Mouse (Mus musculus) right cerebral cortex, adult 2 months (tissue): Measurements from ENCODE around the gene Cbx2.

Experiments used
- DNase-seq, 2 experiments: peaks; one replicate each; pipeline ENCODE4 v3.0.0; 2021 to 2022; ENCODE audit warnings: low spot score in 2 of 2

Cbx2 gene

DNA sequence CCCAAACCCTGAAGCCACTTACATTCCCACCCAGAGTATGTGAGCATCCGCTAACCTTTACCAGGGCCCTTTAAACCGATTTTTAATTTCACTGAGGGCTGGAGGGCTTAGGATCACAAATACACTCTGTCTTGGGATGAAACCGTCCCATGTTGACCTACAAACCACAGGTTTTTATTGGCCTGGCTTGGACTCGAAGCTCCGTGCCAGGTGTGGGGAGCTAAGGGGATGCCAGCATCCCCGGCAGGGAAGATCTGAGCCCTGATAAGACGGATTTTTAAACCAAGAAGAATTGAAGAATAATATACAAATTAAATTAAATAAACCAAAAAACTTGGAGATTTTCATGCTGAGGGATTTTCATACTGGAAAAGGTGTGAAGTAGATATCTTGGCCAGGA is 8.3 kb upstream of the Cbx2 start:
- DNase-seq = no peak

DNA sequence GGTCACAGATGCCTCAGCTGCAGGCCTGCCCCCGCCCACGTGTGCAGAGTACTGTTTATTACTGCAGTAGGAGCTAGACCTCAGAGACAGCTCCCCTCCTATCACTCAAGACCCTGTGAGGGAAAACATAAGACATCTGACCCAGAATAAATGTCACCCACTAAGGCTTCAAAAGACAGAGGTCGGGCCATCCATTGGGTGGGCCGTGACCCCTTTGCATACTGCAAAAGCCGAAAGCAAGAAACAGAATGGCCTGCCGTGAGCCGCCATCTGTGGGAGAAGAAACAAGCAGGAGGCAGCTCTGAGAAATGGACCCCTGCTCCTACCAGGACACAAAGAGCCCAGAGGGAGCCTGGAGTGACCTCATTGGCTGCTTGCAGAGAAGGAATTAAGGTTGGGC is 5.3 kb upstream of the Cbx2 start:
- DNase-seq = no peak

DNA sequence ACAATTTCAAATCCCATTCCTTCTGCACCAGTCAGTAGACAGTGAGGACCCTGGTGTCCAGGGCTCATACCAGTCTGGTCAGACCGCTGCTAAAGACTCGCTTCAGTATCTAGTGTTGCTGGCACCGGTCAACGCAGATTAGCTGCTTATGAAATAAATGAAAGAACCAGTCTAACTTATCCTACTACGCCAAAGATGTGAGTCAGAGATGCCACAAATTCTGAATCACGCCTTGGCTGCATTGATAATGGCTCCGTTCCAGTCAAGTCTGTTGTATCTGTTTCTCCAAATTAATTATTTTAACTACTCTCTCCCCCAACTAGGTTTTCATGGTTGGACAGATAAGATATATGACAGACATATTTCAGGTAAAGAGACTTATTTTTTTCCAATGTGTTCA is 1.6 kb upstream of the Cbx2 start:
- no peak for DNase-seq

DNA sequence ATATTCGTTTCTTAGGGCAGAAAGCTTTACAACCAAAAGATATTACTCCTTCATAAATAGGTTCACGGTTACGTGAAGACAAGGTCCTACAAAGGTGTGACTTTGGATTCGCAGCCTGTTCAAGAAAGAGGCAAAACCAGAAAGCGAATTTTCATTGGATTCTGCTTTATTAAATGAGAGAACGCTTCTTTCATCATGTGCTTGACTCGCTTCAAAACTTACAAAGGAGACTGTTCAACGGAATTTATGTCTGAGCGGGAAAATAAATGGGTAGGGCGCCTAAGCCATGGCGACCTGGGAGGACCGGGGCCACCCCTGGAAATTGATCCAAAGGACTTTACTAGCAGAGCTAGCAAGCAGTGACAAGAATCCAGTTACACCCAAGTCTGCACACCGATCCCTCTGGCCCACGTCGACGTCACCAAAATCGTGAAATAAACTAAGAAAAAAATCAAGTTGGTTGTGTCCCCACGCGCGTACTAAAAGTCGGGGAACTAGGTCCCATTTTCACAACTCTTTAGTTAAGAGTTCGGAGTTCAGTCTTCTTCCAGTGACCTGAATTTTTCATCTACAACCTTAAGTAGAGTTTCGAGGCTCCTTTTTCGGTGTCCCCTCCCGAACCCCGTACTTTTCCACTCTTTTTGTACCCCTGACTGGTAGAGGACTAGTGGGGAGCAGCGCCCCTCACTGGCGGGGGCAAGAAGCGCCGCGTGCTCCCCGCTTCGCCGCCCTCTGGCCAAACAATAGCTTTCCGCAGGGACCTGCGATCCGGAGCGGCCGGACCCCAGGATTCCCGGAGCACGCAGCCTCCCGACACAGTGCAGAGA is 481 bp upstream of the Cbx2 start:
- no peak for DNase-seq

DNA sequence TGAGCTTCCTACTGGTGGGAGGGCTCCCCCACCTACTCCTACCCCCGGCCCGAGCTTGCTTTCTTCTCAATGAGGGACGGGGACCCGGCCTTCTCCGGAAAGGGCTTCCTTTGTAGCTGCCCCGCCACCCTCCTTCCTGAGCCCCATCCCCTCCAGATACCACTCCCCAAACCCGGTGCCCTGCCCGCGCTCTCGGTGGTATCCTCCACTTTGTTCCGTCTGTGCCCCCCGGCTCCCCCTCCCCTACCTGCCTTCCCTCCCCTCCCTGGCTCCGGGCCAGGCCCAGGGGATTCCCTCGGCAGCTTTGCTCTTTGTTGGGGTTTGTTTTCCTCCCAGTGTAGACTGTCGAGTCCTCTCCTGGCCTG is 836 bp downstream of the Cbx2 start:
- no peak for DNase-seq

DNA sequence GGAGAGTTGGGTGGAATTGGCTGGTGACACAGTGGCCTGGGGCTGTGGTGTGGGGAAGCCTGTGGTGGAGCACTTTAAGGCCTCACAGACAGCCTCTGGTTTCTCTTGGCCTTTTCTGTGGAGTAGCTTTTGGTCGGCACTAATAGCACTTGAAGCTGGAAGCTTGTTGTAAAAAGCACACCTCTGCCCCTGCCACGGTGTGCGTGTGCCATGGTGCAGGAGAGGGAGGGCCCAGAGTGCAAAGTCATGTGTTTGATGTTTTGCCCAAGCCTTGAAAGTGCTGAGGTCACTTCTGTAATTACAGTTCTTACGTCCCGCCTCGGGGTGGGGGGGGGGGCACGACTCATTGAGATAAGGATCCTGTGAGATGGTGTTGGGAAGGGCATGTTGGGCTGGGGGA is 1.5 kb downstream of the Cbx2 start:
- DNase-seq = no peak

DNA sequence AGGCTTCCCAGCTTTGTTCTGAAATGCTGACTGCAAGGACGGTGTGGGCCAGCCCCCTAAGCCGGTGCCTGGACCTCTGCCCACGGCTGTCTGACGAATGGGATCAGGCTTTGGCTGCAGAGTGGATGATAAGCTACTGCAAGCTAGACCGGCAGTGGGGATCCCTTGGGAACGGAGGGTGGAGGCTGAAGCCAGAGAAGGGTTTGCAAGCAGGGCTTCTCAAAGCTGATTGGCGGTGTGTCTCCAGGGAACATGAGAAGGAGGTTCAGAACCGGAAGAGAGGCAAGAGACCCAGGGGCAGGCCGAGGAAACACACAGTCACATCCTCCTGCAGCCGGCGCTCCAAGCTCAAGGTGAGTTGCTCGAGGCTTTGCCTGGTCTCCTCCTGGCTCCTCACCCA is 3.4 kb downstream of the Cbx2 start:
- no peak for DNase-seq

DNA sequence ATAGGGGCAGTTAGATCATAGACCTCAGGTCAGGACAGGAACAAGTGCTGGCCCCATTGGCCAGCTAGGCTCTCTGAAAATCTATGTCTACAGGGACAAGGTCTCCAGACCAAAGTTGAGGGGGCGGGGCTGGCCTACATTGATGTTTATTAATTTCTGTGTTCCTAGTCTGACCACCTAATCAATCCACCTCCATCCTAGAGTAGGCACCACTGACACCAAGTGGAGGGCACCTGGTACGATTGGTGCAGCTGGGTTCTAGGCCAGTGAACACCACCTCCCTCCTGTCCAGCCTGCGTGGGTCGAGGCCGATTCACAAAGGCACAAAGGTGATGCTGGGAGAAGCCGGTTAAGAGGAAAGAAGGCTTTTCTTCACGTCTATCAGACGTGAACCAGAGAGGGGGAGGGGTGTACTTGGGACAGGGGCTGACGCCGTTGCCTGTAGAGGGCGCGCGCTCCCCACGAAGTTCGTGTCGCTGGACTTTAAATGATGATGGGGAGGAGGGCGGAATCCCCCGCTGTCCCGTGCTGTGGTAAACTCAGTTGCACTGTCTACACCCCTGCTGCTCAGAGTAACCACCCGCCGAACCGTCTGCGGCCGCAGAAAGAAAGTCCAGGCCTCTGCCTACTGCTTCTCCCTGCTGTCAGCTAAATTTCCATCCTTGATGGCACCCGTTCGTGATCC is 11.3 kb downstream of the Cbx2 start:
- peak; percentile 79 to 80 for DNase-seq

DNA sequence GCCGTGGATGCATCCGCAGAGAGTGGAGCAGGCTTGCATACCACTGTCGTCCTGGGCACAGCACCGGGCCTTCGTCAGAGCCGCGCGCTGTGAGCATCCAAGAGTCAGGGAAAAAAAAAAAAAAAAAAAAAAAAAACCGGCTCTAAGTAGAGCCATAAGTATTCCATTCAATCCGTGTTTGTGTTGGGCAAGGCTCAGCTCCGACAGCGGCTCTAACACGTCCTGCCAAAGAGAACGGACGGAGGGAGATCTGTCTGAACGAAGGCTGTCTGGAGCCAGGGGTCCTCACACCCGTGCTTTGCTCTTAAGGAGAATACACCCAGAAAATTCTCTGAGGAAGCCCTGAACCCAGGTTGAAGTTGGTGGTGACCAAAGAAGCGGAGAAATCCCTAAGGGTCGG is 11.9 kb downstream of the Cbx2 start:
- DNase-seq = no peak

DNA sequence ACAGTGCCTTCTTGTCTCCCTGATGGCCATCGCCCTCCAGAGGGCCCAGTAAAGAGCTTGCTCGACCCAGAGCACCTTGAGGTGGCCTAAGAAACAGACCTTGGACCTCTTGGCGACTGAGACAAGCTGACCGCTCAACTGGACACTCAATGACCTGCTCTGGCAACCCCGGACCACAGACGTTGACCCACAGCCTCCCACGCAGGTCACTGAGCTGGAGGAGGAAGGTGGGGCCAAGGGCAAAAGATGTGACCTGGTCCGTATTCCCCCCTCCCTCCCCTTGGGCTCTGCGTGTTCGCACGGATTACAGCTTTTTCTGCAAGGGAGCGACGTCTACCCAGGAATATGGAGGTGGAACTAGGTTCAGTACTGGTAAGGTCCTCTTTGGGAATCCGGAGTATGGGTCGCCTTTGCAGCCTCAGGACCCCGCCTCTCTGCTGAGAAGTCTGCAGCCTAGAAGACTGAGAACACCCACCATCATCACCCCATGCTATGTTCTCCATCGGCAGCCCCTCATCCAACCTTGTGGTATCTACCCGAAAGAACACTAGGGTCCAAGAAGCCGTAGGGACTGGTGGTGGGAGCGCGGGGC is 12.4 kb downstream of the Cbx2 start:
- no peak for DNase-seq

DNA sequence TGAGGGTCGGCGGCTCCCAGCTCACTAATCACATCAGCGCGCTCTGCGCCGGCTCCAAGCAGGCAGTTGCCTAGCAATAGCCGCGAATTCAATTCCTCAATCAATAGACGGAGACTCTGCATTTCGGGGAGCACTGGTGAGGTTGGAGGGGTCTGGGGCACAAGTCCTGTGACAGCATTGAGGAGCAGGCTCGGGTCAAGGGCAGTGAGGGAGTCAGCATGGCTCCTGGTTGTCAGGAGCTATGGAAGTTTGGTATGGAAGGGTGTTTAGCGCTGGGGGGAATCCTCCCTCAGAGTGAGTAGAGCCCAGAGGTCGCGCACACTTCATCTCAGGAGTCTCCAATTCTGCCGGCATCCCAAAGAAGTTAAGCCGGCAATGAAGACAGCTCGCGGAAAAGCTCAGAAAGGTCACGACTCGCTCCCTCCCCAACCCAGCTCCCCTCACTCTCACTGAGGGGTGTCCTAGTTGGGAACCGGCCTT is 13.0 kb downstream of the Cbx2 start:
- DNase-seq = no peak

DNA sequence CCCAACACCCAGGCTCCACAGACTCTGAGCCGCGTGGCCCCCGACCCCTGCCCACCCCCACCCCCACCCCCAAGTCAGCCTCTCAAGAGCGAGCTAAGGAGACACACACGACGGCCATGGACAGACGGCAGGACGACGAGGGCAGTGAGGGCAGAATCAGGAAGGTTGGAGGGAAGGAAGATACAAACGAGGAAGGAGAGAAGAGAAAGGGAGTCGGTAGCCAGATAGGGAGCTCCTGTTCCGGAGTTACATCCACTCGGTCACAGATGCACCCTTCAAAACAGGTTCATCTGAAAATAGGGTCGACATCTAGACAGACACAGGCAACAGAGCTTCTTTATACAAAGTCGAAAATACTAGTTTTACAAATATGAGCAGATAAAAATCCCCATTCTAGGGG is 13.7 kb downstream of the Cbx2 start:
- no peak for DNase-seq

DNA sequence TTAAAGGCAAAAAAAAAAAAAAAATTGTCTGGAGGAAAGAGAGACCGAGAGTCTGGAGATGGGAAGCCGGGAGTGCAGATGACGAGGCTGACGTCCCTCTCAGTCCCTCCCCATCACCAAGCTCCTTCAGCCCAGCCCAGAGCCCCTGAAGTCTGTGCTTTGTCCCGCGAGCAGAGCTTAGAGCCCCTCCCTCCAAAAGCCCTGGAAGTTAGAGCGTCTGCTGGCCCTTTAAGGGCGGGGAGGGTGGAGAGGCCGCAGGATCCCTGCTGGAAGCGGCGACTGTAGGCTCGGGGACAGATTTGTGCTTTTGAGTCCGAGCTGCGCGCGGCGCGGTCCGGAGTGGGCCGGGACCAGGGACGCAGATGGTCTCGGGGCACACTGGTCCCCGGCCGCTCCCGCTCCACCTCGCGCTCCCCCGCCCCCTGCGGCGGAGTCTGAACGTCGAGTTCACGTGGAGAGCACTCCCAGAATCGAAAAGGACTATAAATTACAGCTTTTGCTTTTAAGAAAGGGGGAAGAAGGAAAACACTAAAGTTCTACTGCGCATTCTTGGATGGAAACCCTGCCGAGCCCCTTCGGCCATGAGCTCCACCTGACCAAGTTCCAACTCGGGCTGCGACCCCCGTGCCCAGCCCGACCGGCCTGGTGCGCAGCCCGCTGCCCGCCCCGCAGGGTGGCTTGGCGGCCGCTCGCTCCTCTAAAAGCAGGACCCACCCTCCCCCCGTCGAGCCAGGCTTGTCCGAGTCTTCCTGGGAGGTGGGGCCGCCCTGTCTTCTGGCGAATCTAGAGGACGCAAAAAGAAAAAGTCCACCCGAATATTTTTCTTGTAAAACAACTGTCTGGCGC is 14.4 kb downstream of the Cbx2 start:
- DNase-seq = no peak

DNA sequence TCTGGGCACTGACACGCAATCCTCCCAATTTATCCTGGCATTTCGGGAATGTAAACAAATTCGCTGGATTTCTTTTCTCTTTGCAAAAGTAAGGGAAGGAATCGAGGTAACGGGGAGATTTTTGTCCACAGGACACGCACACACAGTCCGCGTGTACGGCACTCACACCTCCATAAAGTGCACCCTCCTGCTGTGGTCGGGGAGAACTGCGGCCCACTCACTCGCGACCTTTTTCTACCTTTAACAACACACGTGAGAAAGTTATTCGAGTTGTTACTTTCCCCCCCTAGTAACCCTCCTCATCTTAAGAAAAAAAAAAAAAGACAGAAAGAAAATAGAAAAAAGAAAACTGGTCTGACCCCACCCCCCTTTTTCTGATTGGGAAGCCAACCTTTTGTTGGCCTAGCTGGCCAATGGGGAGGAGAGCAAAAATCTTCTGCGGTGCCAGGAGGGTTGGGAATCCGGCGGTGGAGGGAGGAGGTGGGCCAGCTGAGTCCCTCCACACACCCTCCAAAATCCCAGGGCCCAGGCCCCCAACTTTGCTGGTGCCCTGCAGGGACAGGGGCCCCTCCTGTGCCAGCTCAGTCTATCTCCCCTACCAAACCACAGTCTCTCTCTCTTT is 15.1 kb downstream of the Cbx2 start:
- no peak for DNase-seq

DNA sequence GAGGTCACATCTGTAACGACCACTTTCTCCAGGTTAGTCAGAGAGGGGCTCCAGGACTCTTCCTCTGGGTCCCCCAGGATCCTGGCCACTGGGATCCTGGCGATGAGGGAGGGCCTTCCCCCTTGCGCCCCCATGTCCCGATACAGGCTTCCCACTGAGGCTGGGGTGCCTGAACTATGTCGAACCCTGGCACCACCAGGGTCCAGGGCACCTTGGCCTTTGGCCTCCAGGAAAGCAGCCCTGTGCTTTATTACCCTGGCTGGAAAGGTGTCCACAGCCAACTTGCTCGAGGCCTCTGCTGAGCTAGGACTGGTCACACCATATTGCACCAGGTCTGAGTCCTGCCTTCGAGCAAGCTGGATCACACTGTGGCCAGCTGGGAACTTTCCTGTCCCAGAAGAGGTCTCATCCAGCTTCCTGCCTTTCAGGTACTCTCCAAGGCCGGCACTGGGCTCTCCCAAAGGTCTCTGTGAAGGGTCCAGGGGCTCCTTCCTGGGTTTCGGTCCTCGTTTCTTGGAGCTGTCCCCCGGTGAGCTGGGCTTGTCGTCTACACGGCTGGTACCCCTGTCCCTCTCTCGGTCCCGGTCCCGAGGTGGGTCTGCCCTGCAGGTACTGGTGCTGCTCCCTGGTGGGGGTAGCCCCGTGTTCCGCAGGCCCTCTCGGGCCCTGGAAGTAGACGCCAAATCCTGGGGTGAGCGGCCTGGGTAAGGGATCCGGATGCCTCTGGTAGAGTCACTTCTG is 16.2 kb downstream of the Cbx2 start:
- no peak for DNase-seq

DNA sequence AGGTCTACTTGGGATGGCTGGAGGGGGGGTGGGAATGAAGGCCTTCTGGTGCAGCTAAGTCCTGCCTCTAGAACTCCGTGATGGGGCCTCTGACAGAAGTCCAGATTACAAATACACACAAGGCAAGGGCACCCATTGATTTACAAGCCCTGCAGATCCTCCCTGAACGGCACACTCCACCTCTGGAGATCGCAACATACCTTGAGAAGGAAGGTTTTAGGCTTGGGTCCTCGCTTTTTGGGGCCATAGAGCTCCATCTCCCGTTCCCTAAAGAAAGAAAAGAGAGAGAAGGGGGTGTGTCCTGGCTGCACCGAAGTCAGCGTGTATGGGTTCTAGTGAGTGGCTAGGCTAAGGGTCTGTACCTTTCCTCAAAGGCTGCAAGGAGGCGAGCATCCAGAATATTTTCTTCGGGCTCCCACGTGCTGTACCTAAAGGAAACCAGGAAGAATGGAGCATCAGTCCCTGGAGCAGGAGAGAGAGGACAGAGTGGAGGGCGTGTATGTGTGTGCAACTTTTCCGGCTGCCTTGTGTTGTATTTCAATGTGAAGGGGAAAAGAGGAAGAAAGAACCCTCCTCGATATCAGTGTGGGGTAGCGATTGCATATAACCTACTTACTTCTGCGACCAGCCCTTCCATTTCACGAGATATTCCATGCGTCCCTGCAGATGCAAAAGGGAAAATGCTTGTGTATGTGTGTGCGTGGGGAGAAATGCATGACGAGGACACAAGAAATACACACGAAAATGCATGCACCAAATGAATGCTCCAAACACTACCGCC is 17.2 kb downstream of the Cbx2 start:
- no peak for DNase-seq

DNA sequence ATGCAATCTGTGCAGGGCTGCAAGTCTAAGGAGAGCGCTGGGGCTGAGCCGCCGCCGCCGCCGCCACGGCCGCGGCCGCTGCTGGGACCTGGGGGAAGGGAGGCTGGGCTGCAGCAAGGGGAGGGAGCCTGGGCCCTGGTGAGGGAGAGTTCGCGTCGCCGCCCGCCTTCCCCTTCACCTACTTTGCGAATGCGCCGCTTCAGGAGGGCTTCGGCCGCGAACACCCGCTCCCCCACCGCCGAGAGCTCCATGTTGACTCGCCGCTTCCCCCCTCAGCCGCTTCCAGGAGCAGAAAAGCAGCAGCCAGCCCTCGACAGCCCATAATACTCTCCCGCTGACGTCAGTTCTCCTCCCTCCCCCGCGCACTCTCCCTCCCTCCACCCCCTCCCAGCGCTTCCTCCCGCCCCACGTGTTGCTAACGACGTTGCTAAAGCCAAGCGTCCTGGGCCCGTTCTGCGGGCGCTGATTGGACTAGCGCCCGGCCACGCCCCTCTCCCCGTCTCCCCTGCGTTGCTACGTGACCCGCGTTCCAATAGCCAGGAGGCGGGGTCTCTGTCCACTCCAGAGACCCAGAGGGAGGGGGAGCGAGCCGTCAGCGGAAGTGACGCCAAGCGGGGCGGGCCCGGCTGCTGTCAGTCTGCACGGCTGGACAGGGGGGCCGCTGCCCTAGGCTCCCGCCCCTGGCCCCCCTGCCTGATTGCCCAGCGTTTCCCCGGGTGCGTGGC is 18.0 kb downstream of the Cbx2 start, which contains the start of gene Cbx8:
Cbx8 (minus strand) TSS at position 370 of the 725 bp plus-strand sequence.
- peak; percentile 99 to 100 for DNase-seq

DNA sequence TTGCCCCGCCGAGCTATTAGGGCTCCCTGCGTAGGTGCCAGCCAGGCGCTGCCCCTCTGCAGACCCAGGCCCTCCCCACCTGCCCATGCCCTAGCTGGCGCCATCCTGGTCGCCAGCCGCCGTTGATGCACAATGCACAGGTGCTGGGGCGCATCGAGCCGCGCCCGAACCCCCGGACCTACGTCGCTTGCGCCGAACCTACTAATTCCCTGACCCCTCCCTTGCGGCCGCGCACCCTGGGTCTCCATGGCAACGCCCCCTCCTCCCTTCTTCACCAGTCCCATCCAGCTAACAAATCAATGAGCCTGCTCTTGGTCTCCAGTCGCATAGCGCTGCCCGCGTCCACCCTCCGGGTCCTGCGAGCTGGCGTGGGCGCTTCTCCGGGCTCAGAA is 18.6 kb downstream of the Cbx2 start:
- peak in 1 of 2 experiments; percentile 63 for DNase-seq

DNA sequence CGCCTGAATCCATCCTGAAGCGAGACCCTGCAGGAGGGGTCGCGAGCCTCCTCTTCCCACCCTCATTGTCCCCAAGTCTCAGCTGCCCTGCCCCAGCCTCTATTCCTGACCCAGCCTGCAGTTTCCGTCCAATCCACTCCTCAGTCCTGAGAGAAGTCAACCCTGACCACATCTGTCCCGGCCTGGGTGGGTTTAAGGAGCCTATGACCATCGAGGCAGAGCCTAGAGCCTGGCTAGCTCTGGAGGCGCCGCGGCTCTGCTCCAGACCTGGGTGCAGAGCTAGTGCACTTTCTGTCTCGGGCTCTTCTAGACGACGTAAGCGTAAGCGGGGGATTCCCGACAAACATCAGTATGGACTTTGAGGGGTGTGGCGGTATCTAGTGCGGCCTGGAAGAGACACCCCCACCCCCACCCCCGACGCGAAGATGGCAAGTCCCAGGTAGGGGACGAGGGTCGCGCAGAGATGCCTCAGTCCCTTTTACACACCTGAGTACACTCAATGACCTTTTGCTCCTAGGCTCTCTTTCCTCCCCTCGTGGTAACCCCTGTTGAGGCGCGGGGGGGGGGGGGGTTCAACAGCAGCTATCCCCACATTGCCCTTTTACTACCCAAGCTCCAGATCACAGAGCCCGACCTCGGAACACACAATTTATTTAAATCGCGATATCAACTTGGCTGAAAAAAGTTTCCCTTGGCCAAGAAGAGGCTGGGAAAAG is 19.1 kb downstream of the Cbx2 start:
- DNase-seq = no peak
